Mouse (Mus musculus): ENCODE results near the gene Gm20822. TPM values are rescaled to one million over a fixed set of nuclear protein-coding genes. Genes with fewer than 3 reads are reported as not detected.
"Not testable (repeated sequence)": the region's sequence is repeated elsewhere in the genome, so short reads cannot be mapped to it uniquely, and the experiment has no call there.

The Gm20822 gene
- total RNA-seq (2021): not detected

- DNase-seq (ENCODE audit: low spot score in 2 of 2); intact Hi-C loops (cut with DNase I): not testable (repeated sequence)
Observed at GRCm38 (mm10) chrY:15884671-15885070, at the start of gene Gm20822. TSS of gene Gm20822 (minus strand) at chrY:15884771.

All from left cerebral cortex, postnatal 36 days (tissue).